Mouse (Mus musculus) forebrain, embryonic 15.5 days (tissue): ENCODE measurements around the gene Gm9736. TPM values are rescaled to one million over a fixed set of nuclear protein-coding genes. Genes with fewer than 3 reads are reported as not detected.
"Not testable (repeated sequence)": the region's sequence is repeated elsewhere in the genome, so short reads cannot be mapped to it uniquely, and the experiment has no call there.

Experiments
- ATAC-seq: fragments of 200-750 bp; cut with Nextera tagmentation; replicated peaks from 2 replicates; pipeline ENCODE4 v1.8.0; 2017; ENCODE audit warnings: mild to moderate bottlenecking, moderate TSS enrichment, moderate library complexity
- H3K27ac ChIP-seq: fragments of 300-500 bp; sonication (generic); replicated peaks from 2 replicates; pipeline ENCODE4 v1.5.1; 2015; ENCODE audit warnings: mild to moderate bottlenecking, inconsistent platforms
- H3K27me3 ChIP-seq: fragments of 300-500 bp; sonication (generic); 2 replicates; pipeline ENCODE4 v1.6.1; 2015; ENCODE audit warnings: inconsistent platforms
- H3K36me3 ChIP-seq: fragments of 300-500 bp; sonication (generic); 2 replicates; pipeline ENCODE4 v1.6.1; 2015; ENCODE audit warnings: mild to moderate bottlenecking, inconsistent platforms
- H3K4me1 ChIP-seq: fragments of 300-500 bp; sonication (generic); 2 replicates; pipeline ENCODE4 v1.6.1; 2015; ENCODE audit warnings: inconsistent platforms
- H3K4me2 ChIP-seq: fragments of 300-500 bp; sonication (generic); replicated peaks from 2 replicates; pipeline ENCODE4 v1.6.1; 2015; ENCODE audit warnings: mild to moderate bottlenecking, inconsistent platforms
- H3K4me3 ChIP-seq: fragments of 300-500 bp; sonication (generic); 2 replicates; pipeline ENCODE4 v1.5.1; 2015; ENCODE audit warnings: mild to moderate bottlenecking, inconsistent platforms
- H3K9ac ChIP-seq: fragments of 300-500 bp; sonication (generic); replicated peaks from 2 replicates; pipeline ENCODE4 v1.6.1; 2015; ENCODE audit warnings: mild to moderate bottlenecking, inconsistent platforms
- H3K9me3 ChIP-seq: fragments of 300-500 bp; sonication (generic); 2 replicates; pipeline ENCODE4 v1.6.1; 2016; ENCODE audit warnings: inconsistent platforms
- WGBS: fragments of 180-500 bp; shearing (Covaris S2); methylation state at CpG from one replicate; pipeline ENCODE4 v1.1.7; 2015; ENCODE audit warnings: mixed read lengths; 5-methylcytosine and 5-hydroxymethylcytosine counted together
- polyA plus RNA-seq: library from polyadenylated mRNA; unstranded; fragments of >200 nt; fragmentation: Nextera tagmentation; extraction: Ambion mirVana; gene quantifications from 2 replicates; pipeline ENCODE4 v1.2.1, GENCODE M21; 2015

Gene Gm9736
- polyA plus RNA-seq, 1 experiment from 2014 or later: not detected

GRCm38 (mm10) chr10:77715507-77715906 is 35.6 kb downstream of the Gm9736 start, which contains the start of gene Gm10142:
TSS of gene Gm10142 (plus strand) at chr10:77715807.
- Histone ChIP-seq H3K27me3 (no peaks in the 10 kb centered on the region), H3K4me3 (no peak within 1 kb of the TSS), H3K9me3 (no peaks in the 10 kb centered on the region), H3K4me2 (no peak within 1 kb of the TSS), H3K36me3 (no peaks in the 10 kb centered on the region), H3K4me1 (no peaks in the 10 kb centered on the region), H3K9ac (no peak within 1 kb of the TSS), H3K27ac (no peak within 1 kb of the TSS)
- 84% methylated on average over 1 of the region's 1 CpGs for WGBS
- no peak for ATAC-seq

GRCm38 (mm10) chr10:77713734-77714133 is 37.4 kb downstream of the Gm9736 start:
- Histone ChIP-seq H3K4me1 (no peaks in the 10 kb centered on the region), H3K4me3 (no peak overlapping the region), H3K27ac (no peak overlapping the region), H3K4me2 (no peak overlapping the region), H3K9me3 (no peaks in the 10 kb centered on the region), H3K36me3 (no peaks in the 10 kb centered on the region), H3K9ac (no peak overlapping the region), H3K27me3 (no peaks in the 10 kb centered on the region)
- ATAC-seq: no peak
- 78% methylated on average over 4 of the region's 4 CpGs for WGBS

GRCm38 (mm10) chr10:77711157-77711556 is 40.0 kb downstream of the Gm9736 start, which contains the start of gene Gm10024:
TSS of gene Gm10024 (plus strand) at chr10:77711457.
- not testable (repeated sequence) for H3K36me3 ChIP-seq

GRCm38 (mm10) chr10:77709831-77710230 is 41.3 kb downstream of the Gm9736 start:
- H3K4me1 ChIP-seq: no peaks in the 10 kb centered on the region
- H3K9ac ChIP-seq: no peak overlapping the region
- no peak overlapping the region for H3K4me3 ChIP-seq
- no peak for ATAC-seq
- H3K36me3 ChIP-seq: no peaks in the 10 kb centered on the region
- H3K27ac ChIP-seq: no peak overlapping the region
- no peak overlapping the region for H3K4me2 ChIP-seq
- H3K9me3 ChIP-seq: no peaks in the 10 kb centered on the region
- no peaks in the 10 kb centered on the region for H3K27me3 ChIP-seq
- whole genome bisulfite sequencing: 79% methylated on average over 3 of the region's 3 CpGs

More at GRCm38 (mm10) chr10:77711157-77711556, 40.0 kb downstream of the Gm9736 start, which contains the start of gene Gm10024:
- ATAC-seq, H3K4me2 ChIP-seq, H3K4me3 ChIP-seq, H3K9ac ChIP-seq, H3K27ac ChIP-seq, H3K9me3 ChIP-seq, H3K4me1 ChIP-seq, H3K27me3 ChIP-seq: not testable (repeated sequence)

GRCm38 (mm10) chr10:77706326-77706725 is 44.8 kb downstream of the Gm9736 start, which contains the start of gene Gm10272:
TSS of gene Gm10272 (plus strand) at chr10:77706626.
- no peak within 1 kb of the TSS for H3K9ac ChIP-seq
- ATAC-seq: no peak
- no peaks in the 10 kb centered on the region for H3K4me1 ChIP-seq
- no peak within 1 kb of the TSS for H3K4me3 ChIP-seq
- H3K9me3 ChIP-seq: no peaks in the 10 kb centered on the region
- H3K27me3 ChIP-seq: no peaks in the 10 kb centered on the region
- no peak within 1 kb of the TSS for H3K27ac ChIP-seq
- no peak within 1 kb of the TSS for H3K4me2 ChIP-seq
- WGBS: 100% methylated on average over 1 of the region's 1 CpGs
- no peaks in the 10 kb centered on the region for H3K36me3 ChIP-seq

Other genes starting within 250 kb of the Gm9736 start
- gene Fam207a, start 235.6 kb downstream of the Gm9736 start, polyA plus RNA-seq: 43.0 and 44.2 TPM in 2 replicates
- gene Itgb2, start 221.1 kb downstream of the Gm9736 start, polyA plus RNA-seq: 0.65 and 0.87 TPM in 2 replicates
- 67.5 and 71.0 TPM in 2 replicates for gene Pttg1ip, start 169.6 kb downstream of the Gm9736 start, polyA plus RNA-seq
- 318 and 322 TPM in 2 replicates for gene Sumo3, start 145.3 kb downstream of the Gm9736 start, polyA plus RNA-seq
- gene Gm49325, start 145.2 kb downstream of the Gm9736 start, polyA plus RNA-seq: 4.2 and 8.6 TPM in 2 replicates
- gene Ube2g2, start 129.1 kb downstream of the Gm9736 start, polyA plus RNA-seq: 108 and 117 TPM in 2 replicates
- 0.17 and 0.52 TPM in 2 replicates for gene Tspear, start 64.8 kb downstream of the Gm9736 start, polyA plus RNA-seq
- not detected in 2 replicates for gene Gm19402, start 60.6 kb downstream of the Gm9736 start, polyA plus RNA-seq
- not detected in 2 replicates for gene Gm9508, start 54.1 kb downstream of the Gm9736 start, polyA plus RNA-seq
- gene Gm10272, start 44.7 kb downstream of the Gm9736 start, polyA plus RNA-seq: not detected in 2 replicates
- gene Gm10024, start 39.9 kb downstream of the Gm9736 start, polyA plus RNA-seq: not detected in 2 replicates
- not detected in 2 replicates for gene Gm10142, start 35.5 kb downstream of the Gm9736 start, polyA plus RNA-seq
- gene Krtap12-1, start 30.8 kb downstream of the Gm9736 start, polyA plus RNA-seq: not detected in 2 replicates
- not detected in 2 replicates for gene Gm10100, start 24.9 kb downstream of the Gm9736 start, polyA plus RNA-seq
- gene Gm18596, start 8.7 kb downstream of the Gm9736 start, polyA plus RNA-seq: not detected in 2 replicates
- gene Gm3233, start 8.3 kb upstream of the Gm9736 start, polyA plus RNA-seq: not detected in 2 replicates
- not detected in 2 replicates for gene Gm3238, start 20.0 kb upstream of the Gm9736 start, polyA plus RNA-seq
- not detected in 2 replicates for gene Gm7138, start 25.6 kb upstream of the Gm9736 start, polyA plus RNA-seq
- gene Gm3250, start 31.2 kb upstream of the Gm9736 start, polyA plus RNA-seq: not detected in 2 replicates
- not detected in 2 replicates for gene Gm7137, start 36.8 kb upstream of the Gm9736 start, polyA plus RNA-seq
- gene Gm9639, start 43.7 kb upstream of the Gm9736 start, polyA plus RNA-seq: not detected in 2 replicates
- not detected in 2 replicates for gene Gm19668, start 47.8 kb upstream of the Gm9736 start, polyA plus RNA-seq
- not detected in 2 replicates for gene Gm9507, start 60.5 kb upstream of the Gm9736 start, polyA plus RNA-seq
- gene Gm2696, start 63.3 kb upstream of the Gm9736 start, polyA plus RNA-seq: not detected in 2 replicates
- not detected in 2 replicates for gene Krtap10-4, start 75.7 kb upstream of the Gm9736 start, polyA plus RNA-seq
- not detected in 2 replicates for gene Krtap10-10, start 84.6 kb upstream of the Gm9736 start, polyA plus RNA-seq
- gene Gm36176, start 95.4 kb upstream of the Gm9736 start, polyA plus RNA-seq: not detected in 2 replicates
- gene Gm10318, start 101.5 kb upstream of the Gm9736 start, polyA plus RNA-seq: not detected in 2 replicates
- gene Gm3285, start 110.6 kb upstream of the Gm9736 start, polyA plus RNA-seq: not detected in 2 replicates
- 11.1 and 11.3 TPM in 2 replicates for gene Lrrc3, start 151.2 kb upstream of the Gm9736 start, polyA plus RNA-seq
- gene Trpm2, start 219.2 kb upstream of the Gm9736 start, polyA plus RNA-seq: 2.6 and 2.8 TPM in 2 replicates
- gene 1810043G02Rik, start 227.2 kb upstream of the Gm9736 start, polyA plus RNA-seq: 35.0 and 37.1 TPM in 2 replicates